Mouse (Mus musculus) MEL (cell line): Measurements from ENCODE around the gene Tmem150c.

ENCODE experiments used
- TCF12 ChIP-seq: IDR thresholded peaks from 2 replicates; pipeline ENCODE4 v1.6.1; 2014; ENCODE audit warnings: low read depth, mild to moderate bottlenecking, inconsistent platforms, low read length, improper control_type of control experiment, moderate library complexity
- USF1 ChIP-seq: IDR thresholded peaks from 2 replicates; pipeline ENCODE4 v1.6.1; 2014; ENCODE audit warnings: low read depth, mild to moderate bottlenecking, inconsistent platforms, low read length, improper control_type of control experiment, moderate library complexity

- TF ChIP-seq TCF12 (no peak), USF1 (no peak)
These were observed 88.1 kb downstream of the Tmem150c start for GRCm38 (mm10) chr5:100071541-100071940.
